Mouse (Mus musculus) stomach, postnatal 0 days (tissue): ENCODE results near the gene Scgb1b10. TPM values are rescaled to one million over a fixed set of nuclear protein-coding genes. Genes with fewer than 3 reads are reported as not detected.
"Not testable (repeated sequence)": the region's sequence is repeated elsewhere in the genome, so short reads cannot be mapped to it uniquely, and the experiment has no call there.

Experiments used
- ATAC-seq: fragments of 200-750 bp; cut with Nextera tagmentation; 2 replicates; pipeline ENCODE4 v1.8.0; 2017; ENCODE audit not compliant: low FRiP score, low TSS enrichment
- DNase-seq: peaks from one replicate; pipeline ENCODE4 v3.0.0-alpha.2; 2016; ENCODE audit warnings: low spot score
- H3K27ac ChIP-seq: fragments of 300-500 bp; sonication (generic); replicated peaks from 2 replicates; pipeline ENCODE4 v1.5.1; 2014; ENCODE audit warnings: mild to moderate bottlenecking, control low read depth
- H3K27me3 ChIP-seq: fragments of 300-500 bp; sonication (generic); 2 replicates; pipeline ENCODE4 v1.6.1; 2014; ENCODE audit warnings: low read length; ENCODE audit not compliant: control insufficient read depth, insufficient read depth
- H3K36me3 ChIP-seq: fragments of 300-500 bp; sonication (generic); 2 replicates; pipeline ENCODE4 v1.6.1; 2014; ENCODE audit warnings: low read length, mixed read lengths; ENCODE audit not compliant: control insufficient read depth, insufficient read depth
- H3K4me1 ChIP-seq: fragments of 300-500 bp; sonication (generic); replicated peaks from 2 replicates; pipeline ENCODE4 v1.6.1; 2014; ENCODE audit warnings: antibody characterized with exemption; ENCODE audit not compliant: control insufficient read depth, insufficient read depth
- H3K4me2 ChIP-seq: fragments of 300-500 bp; sonication (generic); replicated peaks from 2 replicates; pipeline ENCODE4 v1.6.1; 2014; ENCODE audit warnings: low read depth, mild to moderate bottlenecking, control low read depth, moderate library complexity
- H3K4me3 ChIP-seq: fragments of 300-500 bp; sonication (generic); 2 replicates; pipeline ENCODE4 v1.5.1; 2014; ENCODE audit warnings: low read depth, low read length, control low read depth
- H3K9ac ChIP-seq: fragments of 300-500 bp; sonication (generic); 2 replicates; pipeline ENCODE4 v1.6.1; 2014; ENCODE audit warnings: mild to moderate bottlenecking, low read length, control low read depth, mixed read lengths
- H3K9me3 ChIP-seq: fragments of 300-500 bp; sonication (generic); 2 replicates; pipeline ENCODE4 v1.6.1; 2016; ENCODE audit warnings: low read length; ENCODE audit not compliant: control insufficient read depth
- polyA plus RNA-seq: library from polyadenylated mRNA; unstranded; fragments of >200 nt; fragmentation: Nextera tagmentation; extraction: Ambion mirVana; gene quantifications from 2 replicates; pipeline ENCODE4 v1.2.1, GENCODE M21; 2015

The Scgb1b10 gene
- not detected in 2 replicates for polyA plus RNA-seq

GRCm38 (mm10) chr7:32100553-32100952 is at the start of gene Scgb1b10:
Scgb1b10 (plus strand) TSS chr7:32100853.
- not testable (repeated sequence) for H3K4me3 ChIP-seq, ATAC-seq, H3K4me1 ChIP-seq

More at GRCm38 (mm10) chr7:32100553-32100952, at the start of gene Scgb1b10:
- not testable (repeated sequence) for H3K27me3 ChIP-seq, H3K27ac ChIP-seq, DNase-seq, H3K36me3 ChIP-seq, H3K9me3 ChIP-seq, H3K4me2 ChIP-seq, H3K9ac ChIP-seq

Other genes starting within 250 kb of the Scgb1b10 start
- not detected in 2 replicates for gene Scgb2b11, start 110.3 kb downstream of the Scgb1b10 start, polyA plus RNA-seq
- gene Scgb1b11, start 122.0 kb downstream of the Scgb1b10 start, polyA plus RNA-seq = not detected in 2 replicates
- not detected in 2 replicates for gene Scgb2b12, start 226.4 kb downstream of the Scgb1b10 start, polyA plus RNA-seq
- gene Scgb1b12, start 233.3 kb downstream of the Scgb1b10 start, polyA plus RNA-seq = not detected in 2 replicates